Mouse (Mus musculus) cerebellum, adult 2 months (tissue): ENCODE results near the gene Lig3.

Experiments used
- CTCF ChIP-seq: fragments of 200-500 bp; IDR thresholded peaks from 2 replicates; pipeline ENCODE4 v1.5.1; 2011; ENCODE audit warnings: low read depth, mild to moderate bottlenecking, control low read depth, low read length, moderate library complexity, borderline replicate concordance; ENCODE audit not compliant: insufficient read depth
- POLR2A ChIP-seq: fragments of 200-500 bp; IDR thresholded peaks from 2 replicates; pipeline ENCODE4 v1.6.1; 2011; ENCODE audit warnings: low read length, control low read depth, borderline replicate concordance; ENCODE audit not compliant: insufficient read depth

DNA sequence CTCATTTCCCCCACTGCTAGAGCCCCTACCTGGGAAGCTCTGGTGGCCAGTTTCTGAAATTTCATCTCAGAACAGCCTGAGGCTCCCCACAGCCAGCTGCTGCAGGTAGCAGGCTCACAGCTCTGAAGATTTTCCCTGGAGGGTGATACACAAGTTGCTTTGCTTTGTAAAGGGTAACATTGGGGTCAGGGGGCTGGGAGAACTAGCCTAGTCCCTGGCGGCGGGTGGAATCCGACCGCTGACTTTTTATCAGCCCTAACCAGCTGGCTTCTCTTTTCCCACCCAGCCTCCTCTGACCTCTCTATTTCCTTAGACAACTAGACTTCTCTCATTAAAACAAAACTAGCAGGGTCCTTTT lies 65.2 kb downstream of the Lig3 start:
- no peak for TF ChIP-seq CTCF
- TF ChIP-seq POLR2A: no peak
